Mouse (Mus musculus) layer of hippocampus, adult 9-10 months (tissue): Measurements from ENCODE around the gene Il19.

Source experiments
- DNase-seq: peaks from one replicate; pipeline ENCODE4 v3.0.0; 2022; ENCODE audit warnings: low spot score

The Il19 gene

GRCm38 (mm10) chr1:130940065-130940687 is at the start of gene Il19:
Gene Il19, minus strand, starts transcription at chr1:130940115.
- no peak for DNase-seq

GRCm38 (mm10) chr1:130989331-130989730 is 49.4 kb upstream of the Il19 start:
- DNase-seq, result no peak

- no peak for DNase-seq
Measured at GRCm38 (mm10) chr1:130987418-130987817, 47.5 kb upstream of the Il19 start.

GRCm38 (mm10) chr1:130987001-130987400 is 47.1 kb upstream of the Il19 start:
- no peak for DNase-seq

- no peak for DNase-seq
Measured at GRCm38 (mm10) chr1:130984441-130984840, 44.5 kb upstream of the Il19 start.

- DNase-seq, result no peak
Measured at GRCm38 (mm10) chr1:130979455-130979854, 39.5 kb upstream of the Il19 start.

GRCm38 (mm10) chr1:130963891-130964290 is 24.0 kb upstream of the Il19 start:
- DNase-seq, result no peak

- no peak for DNase-seq
Measured at GRCm38 (mm10) chr1:130946920-130947319, 7.0 kb upstream of the Il19 start.

- DNase-seq, result no peak
Measured at GRCm38 (mm10) chr1:130941801-130942200, 1.9 kb upstream of the Il19 start.

- no peak for DNase-seq
Measured at GRCm38 (mm10) chr1:130938192-130938591, 1.7 kb downstream of the Il19 start.

GRCm38 (mm10) chr1:130937170-130937569 is 2.7 kb downstream of the Il19 start:
- no peak for DNase-seq

- no peak for DNase-seq
Measured at GRCm38 (mm10) chr1:130936351-130936750, 3.6 kb downstream of the Il19 start.

- DNase-seq, result no peak
Measured at GRCm38 (mm10) chr1:130926484-130926883, 13.4 kb downstream of the Il19 start.

GRCm38 (mm10) chr1:130918323-130918980 is 21.5 kb downstream of the Il19 start:
- DNase-seq, result no peak

- no peak for DNase-seq
Measured at GRCm38 (mm10) chr1:130911401-130912010, 28.4 kb downstream of the Il19 start, which contains the start of gene Il20. Gene Il20, minus strand, starts transcription at chr1:130911451.

GRCm38 (mm10) chr1:130902505-130902904 is 37.4 kb downstream of the Il19 start:
- no peak for DNase-seq

- DNase-seq, result no peak
Measured at GRCm38 (mm10) chr1:130894468-130894867, 45.4 kb downstream of the Il19 start.

- no peak for DNase-seq
Measured at GRCm38 (mm10) chr1:130893329-130894040, 46.4 kb downstream of the Il19 start.

GRCm38 (mm10) chr1:130892446-130892845 is 47.5 kb downstream of the Il19 start:
- no peak for DNase-seq

- no peak for DNase-seq
Measured at GRCm38 (mm10) chr1:130887354-130887753, 52.6 kb downstream of the Il19 start, which contains the start of gene Il24. Gene Il24, minus strand, starts transcription at chr1:130887454.

- no peak for DNase-seq
Measured at GRCm38 (mm10) chr1:130883146-130883545, 56.8 kb downstream of the Il19 start.
